Mouse (Mus musculus) forebrain, embryonic 15.5 days (tissue): ENCODE data around the gene Kif19a. TPM values are rescaled to one million over a fixed set of nuclear protein-coding genes. Genes with fewer than 3 reads are reported as not detected.

Experiments
- polyA plus RNA-seq: library from polyadenylated mRNA; unstranded; fragments of >200 nt; fragmentation: Nextera tagmentation; extraction: Ambion mirVana; gene quantifications from 2 replicates; pipeline ENCODE4 v1.2.1, GENCODE M21; 2015

Gene Kif19a
- polyA plus RNA-seq, 1 experiment from 2014 or later, result 0.52 TPM

Other genes with a start within 250 kb of the Kif19a start
- 787 and 864 TPM in 2 replicates for gene Rpl38, start 96.9 kb upstream of the Kif19a start, polyA plus RNA-seq
- gene Ttyh2, start 90.0 kb upstream of the Kif19a start, polyA plus RNA-seq, result 23.1 and 24.1 TPM in 2 replicates
- 1.9 and 2.6 TPM in 2 replicates for gene Dnaic2, start 38.0 kb upstream of the Kif19a start, polyA plus RNA-seq
- gene Btbd17, start 30.6 kb downstream of the Kif19a start, polyA plus RNA-seq, result 26.4 and 29.7 TPM in 2 replicates
- not detected in 2 replicates for gene Gpr142, start 33.5 kb downstream of the Kif19a start, polyA plus RNA-seq
- gene Gprc5c, start 85.8 kb downstream of the Kif19a start, polyA plus RNA-seq, result 6.0 and 6.2 TPM in 2 replicates
- 0.46 and 0.88 TPM in 2 replicates for gene Cd300a, start 124.7 kb downstream of the Kif19a start, polyA plus RNA-seq
- gene Cd300lb, start 169.0 kb downstream of the Kif19a start, polyA plus RNA-seq, result 0.20 TPM in 1 of 2 replicates, not detected in the other
- not detected in 2 replicates for gene Cd300c, start 203.8 kb downstream of the Kif19a start, polyA plus RNA-seq
- gene Cd300ld, start 224.5 kb downstream of the Kif19a start, polyA plus RNA-seq, result 0.08 TPM in 1 of 2 replicates, not detected in the other
- 1.2 and 1.6 TPM in 2 replicates for gene Cd300c2, start 236.5 kb downstream of the Kif19a start, polyA plus RNA-seq